Mouse (Mus musculus) heart, embryonic 16.5 days (tissue): ENCODE data around the gene Wfikkn2. TPM values are rescaled to one million over a fixed set of nuclear protein-coding genes. Genes with fewer than 3 reads are reported as not detected.

Experiments used
- ATAC-seq: fragments of 200-750 bp; cut with Nextera tagmentation; replicated peaks from 2 replicates; pipeline ENCODE4 v1.8.0; 2017; ENCODE audit warnings: moderate number of reproducible peaks; ENCODE audit not compliant: insufficient read depth, low FRiP score; ENCODE audit errors: extremely low read depth
- H3K27ac ChIP-seq: fragments of 300-500 bp; sonication (generic); 2 replicates; pipeline ENCODE4 v1.5.1; 2014; ENCODE audit warnings: mild to moderate bottlenecking, low read length, control low read depth, moderate library complexity
- H3K27me3 ChIP-seq: fragments of 300-500 bp; sonication (generic); 2 replicates; pipeline ENCODE4 v1.6.1; 2014; ENCODE audit warnings: low read length, mixed read lengths; ENCODE audit not compliant: control insufficient read depth, insufficient read depth
- H3K36me3 ChIP-seq: fragments of 300-500 bp; sonication (generic); 2 replicates; pipeline ENCODE4 v1.6.1; 2014; ENCODE audit not compliant: control insufficient read depth, insufficient read depth
- H3K4me1 ChIP-seq: fragments of 300-500 bp; sonication (generic); 2 replicates; pipeline ENCODE4 v1.6.1; 2014; ENCODE audit warnings: low read length, mixed read lengths; ENCODE audit not compliant: control insufficient read depth, insufficient read depth
- H3K4me2 ChIP-seq: fragments of 300-500 bp; sonication (generic); 2 replicates; pipeline ENCODE4 v1.6.1; 2014; ENCODE audit warnings: low read depth, mild to moderate bottlenecking, control low read depth, low read length
- H3K4me3 ChIP-seq: fragments of 300-500 bp; sonication (generic); 2 replicates; pipeline ENCODE4 v1.5.1; 2014; ENCODE audit warnings: mild to moderate bottlenecking, control low read depth, low read length
- H3K9ac ChIP-seq: fragments of 300-500 bp; sonication (generic); 2 replicates; pipeline ENCODE4 v1.6.1; 2014; ENCODE audit warnings: low read length, control low read depth
- H3K9me3 ChIP-seq: fragments of 300-500 bp; sonication (generic); replicated peaks from 2 replicates; pipeline ENCODE4 v1.6.1; 2016; ENCODE audit warnings: low read length; ENCODE audit not compliant: control insufficient read depth
- WGBS: fragments of 180-500 bp; shearing (Covaris S2); extraction: QIAGEN DNeasy Blood & Tissue Kit; methylation state at CpG from one replicate; pipeline ENCODE4 v1.1.7; 2014; 5-methylcytosine and 5-hydroxymethylcytosine counted together
- polyA plus RNA-seq: library from polyadenylated mRNA; unstranded; fragments of >200 nt; fragmentation: Nextera tagmentation; extraction: Ambion mirVana; gene quantifications from 2 replicates; pipeline ENCODE4 v1.2.1, GENCODE M21; 2015

The Wfikkn2 gene
- polyA plus RNA-seq, 1 experiment from 2014 or later: 3.7 TPM

- ATAC-seq: 0 out of 2 replicates have a peak, but pooled peaks have one; percentile 7
- 65% methylated on average over 11 of the region's 11 CpGs for WGBS
- Histone ChIP-seq H3K9me3 (no peaks in the 10 kb centered on the region), H3K36me3 (peaks cover 14% of the 10 kb centered on the region), H3K9ac (no peak within 1 kb of the TSS), H3K27ac (peak within 1 kb of the TSS; percentile 9), H3K27me3 (no peaks in the 10 kb centered on the region), H3K4me2 (no peak within 1 kb of the TSS), H3K4me1 (peaks cover 6% of the 10 kb centered on the region), H3K4me3 (no peak within 1 kb of the TSS)
These were observed 35.7 kb upstream of the Wfikkn2 start, which contains the start of gene Gm21885 for GRCm38 (mm10) chr11:94281199-94282181. Gene Gm21885, plus strand, starts transcription at chr11:94281873.

GRCm38 (mm10) chr11:94276869-94277337, 31.1 kb upstream of the Wfikkn2 start:
- Histone ChIP-seq H3K4me1 (peaks cover 11% of the 10 kb centered on the region), H3K4me2 (peak overlapping the region; percentile 77), H3K9ac (peak overlapping the region; percentile 58), H3K4me3 (peak overlapping the region; percentile 48), H3K27ac (no peak overlapping the region), H3K36me3 (no peaks in the 10 kb centered on the region), H3K27me3 (no peaks in the 10 kb centered on the region), H3K9me3 (no peaks in the 10 kb centered on the region)
- peak; percentile 79 for ATAC-seq
- WGBS: 8% methylated on average over 20 of the region's 20 CpGs

DNA sequence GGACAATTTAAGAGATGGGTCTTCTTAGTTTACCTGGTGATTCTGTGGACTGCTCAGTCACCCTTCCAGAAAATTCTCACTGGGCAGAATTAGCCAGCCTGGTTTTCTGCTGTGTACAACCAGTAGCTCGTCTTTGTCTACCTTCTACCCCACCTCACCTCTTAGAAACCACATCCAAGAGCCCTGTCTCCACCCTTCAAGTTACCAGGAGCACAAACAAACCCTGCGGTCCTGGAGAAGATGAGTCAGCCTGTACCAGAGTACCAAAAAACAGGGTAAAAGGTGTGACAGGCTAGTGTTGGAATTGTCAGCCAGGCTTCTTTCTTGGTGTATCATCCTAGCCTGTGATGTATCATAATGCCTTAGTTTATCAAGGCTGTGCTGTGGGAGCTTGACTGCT, 29.9 kb upstream of the Wfikkn2 start:
- H3K4me2 ChIP-seq: no peak overlapping the region
- no peak for ATAC-seq
- no peak overlapping the region for H3K9ac ChIP-seq
- no peaks in the 10 kb centered on the region for H3K9me3 ChIP-seq
- no peak overlapping the region for H3K4me3 ChIP-seq
- no peaks in the 10 kb centered on the region for H3K27me3 ChIP-seq
- 79% methylated on average over 2 of the region's 2 CpGs for WGBS
- H3K36me3 ChIP-seq: no peaks in the 10 kb centered on the region
- H3K4me1 ChIP-seq: peaks cover 7% of the 10 kb centered on the region
- H3K27ac ChIP-seq: no peak overlapping the region

GRCm38 (mm10) chr11:94275226-94275625, 29.4 kb upstream of the Wfikkn2 start:
- no peak overlapping the region for H3K4me3 ChIP-seq
- H3K4me1 ChIP-seq: peaks cover 7% of the 10 kb centered on the region
- no peaks in the 10 kb centered on the region for H3K36me3 ChIP-seq
- H3K9me3 ChIP-seq: no peaks in the 10 kb centered on the region
- no peak overlapping the region for H3K27ac ChIP-seq
- ATAC-seq: no peak
- H3K9ac ChIP-seq: no peak overlapping the region
- no peak overlapping the region for H3K4me2 ChIP-seq
- no peaks in the 10 kb centered on the region for H3K27me3 ChIP-seq
- 80% methylated on average over 7 of the region's 7 CpGs for WGBS

- Histone ChIP-seq H3K9ac (no peak overlapping the region), H3K9me3 (no peaks in the 10 kb centered on the region), H3K27me3 (no peaks in the 10 kb centered on the region), H3K4me1 (peaks cover 7% of the 10 kb centered on the region), H3K27ac (no peak overlapping the region), H3K36me3 (no peaks in the 10 kb centered on the region), H3K4me3 (no peak overlapping the region), H3K4me2 (no peak overlapping the region)
- no peak for ATAC-seq
- 64% methylated on average over 10 of the region's 10 CpGs for WGBS
These were observed 28.5 kb upstream of the Wfikkn2 start for GRCm38 (mm10) chr11:94274206-94274867.

DNA sequence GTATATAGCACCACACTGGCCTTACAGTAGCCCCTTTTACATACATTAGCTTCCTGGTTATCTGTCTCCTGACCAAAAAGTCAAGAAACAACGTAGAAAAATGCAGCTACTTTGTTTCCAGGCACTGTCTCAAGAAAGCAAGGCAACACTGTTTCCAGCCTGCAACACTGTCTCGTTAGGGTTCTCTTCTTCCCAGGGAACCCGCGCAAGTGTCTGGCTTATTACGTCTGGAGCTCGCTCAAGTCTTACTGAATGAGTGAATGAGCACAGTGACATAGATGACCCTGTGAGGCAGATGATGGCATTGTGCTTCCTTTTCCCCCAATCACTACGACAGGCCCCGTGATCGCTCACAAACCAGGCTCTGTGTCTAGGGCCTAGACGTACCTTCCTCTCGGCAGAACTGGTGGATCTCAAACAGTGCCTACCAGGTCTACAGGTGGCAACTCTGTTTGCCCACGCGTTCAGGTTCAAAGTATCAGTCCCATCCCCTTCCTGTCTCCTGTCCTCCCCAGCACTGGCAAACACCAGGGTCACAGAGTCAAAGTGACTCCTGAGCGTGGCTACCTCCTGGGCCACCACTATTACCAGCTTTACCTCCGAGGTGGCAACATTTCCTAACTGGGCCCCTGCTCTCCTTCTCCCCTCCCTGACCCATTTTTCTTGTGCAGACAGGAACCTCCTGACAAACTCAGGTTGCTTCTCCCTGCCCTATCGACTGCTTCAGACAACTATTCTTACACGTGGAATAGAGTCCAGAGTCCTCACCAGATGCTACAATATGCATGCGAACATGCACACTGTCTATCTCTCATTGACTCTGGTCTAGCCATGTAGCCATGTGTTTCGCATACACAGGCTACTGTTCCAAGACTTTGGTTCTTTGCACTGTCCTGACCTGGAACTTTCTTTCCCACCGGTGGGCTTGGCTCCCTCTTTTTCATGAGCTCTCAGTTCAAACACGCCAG, 27.4 kb upstream of the Wfikkn2 start:
- H3K4me3 ChIP-seq: no peak overlapping the region
- 86% methylated on average over 21 of the region's 21 CpGs for WGBS
- H3K27me3 ChIP-seq: no peaks in the 10 kb centered on the region
- no peak overlapping the region for H3K4me2 ChIP-seq
- H3K9ac ChIP-seq: no peak overlapping the region
- no peak overlapping the region for H3K27ac ChIP-seq
- H3K36me3 ChIP-seq: no peaks in the 10 kb centered on the region
- ATAC-seq: no peak
- peaks cover 7% of the 10 kb centered on the region for H3K4me1 ChIP-seq
- no peaks in the 10 kb centered on the region for H3K9me3 ChIP-seq

- no peaks in the 10 kb centered on the region for H3K36me3 ChIP-seq
- WGBS: 93% methylated on average over 2 of the region's 2 CpGs
- H3K4me2 ChIP-seq: no peak overlapping the region
- no peak overlapping the region for H3K9ac ChIP-seq
- no peak for ATAC-seq
- H3K27me3 ChIP-seq: no peaks in the 10 kb centered on the region
- H3K9me3 ChIP-seq: no peaks in the 10 kb centered on the region
- no peak overlapping the region for H3K27ac ChIP-seq
- peaks cover 5% of the 10 kb centered on the region for H3K4me1 ChIP-seq
- no peak overlapping the region for H3K4me3 ChIP-seq
These were observed 25.2 kb upstream of the Wfikkn2 start for GRCm38 (mm10) chr11:94271015-94271414.

GRCm38 (mm10) chr11:94269906-94270305, 24.1 kb upstream of the Wfikkn2 start:
- no peak overlapping the region for H3K4me2 ChIP-seq
- ATAC-seq: no peak
- no peaks in the 10 kb centered on the region for H3K27me3 ChIP-seq
- peaks cover 5% of the 10 kb centered on the region for H3K4me1 ChIP-seq
- no peak overlapping the region for H3K4me3 ChIP-seq
- no peaks in the 10 kb centered on the region for H3K36me3 ChIP-seq
- H3K9me3 ChIP-seq: no peaks in the 10 kb centered on the region
- no peak overlapping the region for H3K27ac ChIP-seq
- no peak overlapping the region for H3K9ac ChIP-seq
- 82% methylated on average over 7 of the region's 7 CpGs for WGBS
